Comparison of ENCODE assay signal across 19 mouse cellular contexts in genomic region chr1:190147816-190148215, GRCm38 (mm10). TPM values are rescaled to one million over a fixed set of nuclear protein-coding genes. Genes with fewer than 3 reads are reported as not detected.
"Had no signal": no experiment of that assay in that cellular context is flagged by ENCODE, and none has a peak within 500 bp of the region (broad histone marks: within the 10 kb centered on the region; RNA-seq: fewer than 3 reads in every experiment).

No protein-coding gene starts in this region.

- H3K4me2 ChIP-seq: limb, embryonic 12.5 days; limb, embryonic 15.5 days; liver, embryonic 12.5 days; liver, embryonic 15.5 days had no signal

- H3K27ac ChIP-seq: kidney, postnatal 0 days; limb, embryonic 12.5 days; limb, embryonic 15.5 days; liver, embryonic 12.5 days; liver, embryonic 15.5 days had no signal

- ATAC-seq: liver, embryonic 12.5 days; midbrain, embryonic 16.5 days had no signal

- H3K27me3 ChIP-seq: liver, embryonic 12.5 days; liver, embryonic 15.5 days had no signal

- H3K9me3 ChIP-seq: limb, embryonic 12.5 days; limb, embryonic 15.5 days; liver, embryonic 12.5 days; liver, embryonic 15.5 days; midbrain, embryonic 12.5 days had no signal

- H3K4me3 ChIP-seq: limb, embryonic 12.5 days; limb, embryonic 15.5 days; liver, embryonic 12.5 days; liver, embryonic 15.5 days; midbrain, embryonic 12.5 days; myocyte had no signal

- H3K9ac ChIP-seq: limb, embryonic 12.5 days; limb, embryonic 15.5 days; liver, embryonic 12.5 days; liver, embryonic 15.5 days; midbrain, embryonic 12.5 days had no signal

- H3K36me3 ChIP-seq: limb, embryonic 12.5 days; limb, embryonic 15.5 days; liver, embryonic 12.5 days had no signal

- DNase-seq: kidney, adult 2 months; kidney, postnatal 25 days; left cerebral cortex, postnatal 4 days; lung, adult 2 months; lung, postnatal 14 days; lung, postnatal 4 days; thymus, adult 18-20 months; thymus, postnatal 36 days had no signal

- H3K4me1 ChIP-seq: liver, embryonic 12.5 days; liver, embryonic 15.5 days had no signal

RNA-seq across cellular contexts. Expression of gene Prox1, which starts 22.7 kb away (rescaled TPM):
- total RNA-seq: megakaryocyte progenitor cell, adult 5-6 weeks; megakaryocyte-erythroid progenitor cell, adult 5-6 weeks; monocyte, adult 5-6 weeks had no signal
